Mouse (Mus musculus): ENCODE measurements around the gene Shf. TPM values are rescaled to one million over a fixed set of nuclear protein-coding genes. Genes with fewer than 3 reads are reported as not detected.

Shf gene
- polyA plus RNA-seq, 1 experiment from 2014 or later, result 1.7 TPM

GRCm38 (mm10) chr2:122325361-122325760 is 43.6 kb downstream of the Shf start:
- no peaks in the 10 kb centered on the region for H3K4me1 ChIP-seq (replicated peaks; ENCODE audit: control insufficient read depth, insufficient read depth)
- no peak for TF ChIP-seq EP300 (optimal IDR thresholded peaks at IDR 0.05)
- no peaks in the 10 kb centered on the region for H3K27me3 ChIP-seq (ENCODE audit: control insufficient read depth, insufficient read depth, low read length)
- no peak overlapping the region for H3K9ac ChIP-seq (ENCODE audit: low read length)
- no peaks in the 10 kb centered on the region for H3K9me3 ChIP-seq (ENCODE audit: control insufficient read depth, low read length)
- WGBS, result 50% methylated on average over 2 of the region's 2 CpGs
- no peaks in the 10 kb centered on the region for H3K36me3 ChIP-seq (ENCODE audit: control insufficient read depth, insufficient read depth, low read length)
- ATAC-seq (ENCODE audit: low FRiP score, low TSS enrichment), result no peak
- no peak overlapping the region for H3K27ac ChIP-seq (replicated peaks)
- DNase-seq (ENCODE audit: low spot score), result no peak
- H3K4me2 ChIP-seq (replicated peaks; ENCODE audit: low read depth), result no peak overlapping the region
- H3K4me3 ChIP-seq (ENCODE audit: low read depth, low read length), result no peak overlapping the region

DNA sequence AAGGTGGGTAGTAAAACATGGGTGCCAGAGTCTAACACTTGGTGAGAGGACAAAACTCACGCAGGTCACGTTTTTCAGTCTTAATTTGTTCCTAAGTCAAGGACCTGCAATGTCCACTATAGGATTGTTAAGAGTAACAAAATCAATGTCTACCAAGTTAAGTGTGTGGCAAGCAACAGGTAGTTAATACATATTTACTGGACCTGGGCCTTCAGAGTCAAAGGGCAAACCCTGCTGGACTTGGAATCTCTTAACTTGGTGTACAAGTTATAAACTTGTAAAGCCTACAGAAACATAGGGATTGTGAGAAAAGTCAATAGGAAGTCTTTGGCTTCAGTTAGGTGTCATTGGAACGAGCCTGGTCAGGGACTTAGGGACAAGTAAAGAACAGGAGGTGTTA is 44.4 kb downstream of the Shf start:
- no peak overlapping the region for H3K27ac ChIP-seq (replicated peaks)
- WGBS, result 74% methylated on average over 3 of the region's 3 CpGs
- no peaks in the 10 kb centered on the region for H3K9me3 ChIP-seq (ENCODE audit: control insufficient read depth, low read length)
- no peaks in the 10 kb centered on the region for H3K36me3 ChIP-seq (ENCODE audit: control insufficient read depth, insufficient read depth, low read length)
- DNase-seq (ENCODE audit: low spot score) (no peak), ATAC-seq (ENCODE audit: low FRiP score, low TSS enrichment) (no peak)
- H3K27me3 ChIP-seq (ENCODE audit: control insufficient read depth, insufficient read depth, low read length), result no peaks in the 10 kb centered on the region
- no peak overlapping the region for H3K4me3 ChIP-seq (ENCODE audit: low read depth, low read length)
- TF ChIP-seq CTCF (IDR thresholded peaks at IDR 0.05; ENCODE audit: low read depth), result no peak
- no peak for TF ChIP-seq EP300 (optimal IDR thresholded peaks at IDR 0.05)
- no peak overlapping the region for H3K9ac ChIP-seq (ENCODE audit: low read length)
- H3K4me1 ChIP-seq (replicated peaks; ENCODE audit: control insufficient read depth, insufficient read depth), result no peaks in the 10 kb centered on the region
- no peak overlapping the region for H3K4me2 ChIP-seq (replicated peaks; ENCODE audit: low read depth)

GRCm38 (mm10) chr2:122323960-122324359 is 45.0 kb downstream of the Shf start:
- ATAC-seq (ENCODE audit: low FRiP score, low TSS enrichment) (no peak), DNase-seq (ENCODE audit: low spot score) (no peak)
- no peaks in the 10 kb centered on the region for H3K36me3 ChIP-seq (ENCODE audit: control insufficient read depth, insufficient read depth, low read length)
- no peak for TF ChIP-seq EP300 (optimal IDR thresholded peaks at IDR 0.05)
- TF ChIP-seq CTCF (IDR thresholded peaks at IDR 0.05; ENCODE audit: low read depth), result no peak
- H3K27ac ChIP-seq (replicated peaks), result no peak overlapping the region
- 49% methylated on average over 3 of the region's 3 CpGs for WGBS
- no peaks in the 10 kb centered on the region for H3K4me1 ChIP-seq (replicated peaks; ENCODE audit: control insufficient read depth, insufficient read depth)
- H3K4me2 ChIP-seq (replicated peaks; ENCODE audit: low read depth), result no peak overlapping the region
- no peak overlapping the region for H3K4me3 ChIP-seq (ENCODE audit: low read depth, low read length)
- no peaks in the 10 kb centered on the region for H3K9me3 ChIP-seq (ENCODE audit: control insufficient read depth, low read length)
- no peak overlapping the region for H3K9ac ChIP-seq (ENCODE audit: low read length)
- no peaks in the 10 kb centered on the region for H3K27me3 ChIP-seq (ENCODE audit: control insufficient read depth, insufficient read depth, low read length)

GRCm38 (mm10) chr2:122317384-122317783 is 51.6 kb downstream of the Shf start:
- no peaks in the 10 kb centered on the region; the same call in 1 of the 2 replicates for H3K4me1 ChIP-seq (replicated peaks; ENCODE audit: control insufficient read depth, insufficient read depth)
- H3K36me3 ChIP-seq (ENCODE audit: control insufficient read depth, insufficient read depth, low read length), result no peaks in the 10 kb centered on the region
- no peak overlapping the region for H3K27ac ChIP-seq (replicated peaks)
- 59% methylated on average over 4 of the region's 4 CpGs for WGBS
- H3K9me3 ChIP-seq (ENCODE audit: control insufficient read depth, low read length), result no peaks in the 10 kb centered on the region
- H3K4me2 ChIP-seq (replicated peaks; ENCODE audit: low read depth), result no peak overlapping the region
- H3K4me3 ChIP-seq (ENCODE audit: low read depth, low read length), result no peak overlapping the region
- DNase-seq (ENCODE audit: low spot score) (no peak), ATAC-seq (ENCODE audit: low FRiP score, low TSS enrichment) (no peak)
- H3K9ac ChIP-seq (ENCODE audit: low read length), result no peak overlapping the region
- TF ChIP-seq CTCF (IDR thresholded peaks at IDR 0.05; ENCODE audit: low read depth) (no peak), EP300 (optimal IDR thresholded peaks at IDR 0.05) (no peak)
- H3K27me3 ChIP-seq (ENCODE audit: control insufficient read depth, insufficient read depth, low read length), result no peaks in the 10 kb centered on the region

DNA sequence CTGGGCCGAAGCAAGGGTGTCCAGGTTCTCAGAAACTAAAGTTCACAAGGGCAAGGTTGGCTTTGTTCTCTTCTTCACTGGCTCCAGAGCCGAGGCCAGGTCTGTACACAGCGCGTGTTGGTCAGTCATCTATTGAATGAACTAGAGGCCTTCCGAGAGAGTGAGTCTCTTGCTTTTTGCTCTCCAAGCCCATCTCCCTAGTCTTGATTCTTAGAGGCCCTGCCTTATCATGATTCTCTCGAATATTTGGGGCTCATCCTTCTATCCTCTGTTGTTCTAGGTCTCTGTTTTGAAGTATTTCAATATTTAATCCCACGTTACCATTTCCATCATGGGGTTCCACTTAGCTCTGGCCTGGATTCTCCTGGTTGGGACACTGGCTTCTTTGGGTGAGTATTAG is 53.6 kb downstream of the Shf start, which contains the start of gene Duox1:
TSS of gene Duox1 (plus strand) at position 301 of the 400 bp plus-strand sequence.
- Histone ChIP-seq H3K27ac (replicated peaks) (no peak within 1 kb of the TSS), H3K36me3 (ENCODE audit: control insufficient read depth, insufficient read depth, low read length) (no peaks in the 10 kb centered on the region), H3K9ac (ENCODE audit: low read length) (no peak within 1 kb of the TSS), H3K4me2 (replicated peaks; ENCODE audit: low read depth) (no peak within 1 kb of the TSS), H3K27me3 (ENCODE audit: control insufficient read depth, insufficient read depth, low read length) (no peaks in the 10 kb centered on the region), H3K4me1 (replicated peaks; ENCODE audit: control insufficient read depth, insufficient read depth) (no peaks in the 10 kb centered on the region; the same call in 1 of the 2 replicates), H3K9me3 (ENCODE audit: control insufficient read depth, low read length) (no peaks in the 10 kb centered on the region), H3K4me3 (ENCODE audit: low read depth, low read length) (no peak within 1 kb of the TSS)
- TF ChIP-seq CTCF (IDR thresholded peaks at IDR 0.05; ENCODE audit: low read depth) (no peak), EP300 (optimal IDR thresholded peaks at IDR 0.05) (no peak)
- no peak for ATAC-seq (ENCODE audit: low FRiP score, low TSS enrichment)
- 87% methylated on average over 7 of the region's 7 CpGs for WGBS
- DNase-seq (ENCODE audit: low spot score), result no peak

GRCm38 (mm10) chr2:122313536-122313935 is 55.4 kb downstream of the Shf start, which contains the start of gene Duoxa1:
Gene Duoxa1 (minus strand): TSS chr2:122313730.
- ATAC-seq (ENCODE audit: low FRiP score, low TSS enrichment), result peak; percentile 66
- peak within 1 kb of the TSS; percentile 36 for H3K4me3 ChIP-seq (ENCODE audit: low read depth, low read length)
- TF ChIP-seq CTCF (IDR thresholded peaks at IDR 0.05; ENCODE audit: low read depth) (no peak), EP300 (optimal IDR thresholded peaks at IDR 0.05) (no peak)
- DNase-seq (ENCODE audit: low spot score), result no peak
- peak within 1 kb of the TSS; percentile 51 for H3K9ac ChIP-seq (ENCODE audit: low read length)
- peak within 1 kb of the TSS; percentile 70 for H3K27ac ChIP-seq (replicated peaks)
- no peaks in the 10 kb centered on the region for H3K36me3 ChIP-seq (ENCODE audit: control insufficient read depth, insufficient read depth, low read length)
- no peaks in the 10 kb centered on the region for H3K27me3 ChIP-seq (ENCODE audit: control insufficient read depth, insufficient read depth, low read length)
- WGBS, result 2% methylated on average over 24 of the region's 24 CpGs
- no peaks in the 10 kb centered on the region; the same call in 1 of the 2 replicates for H3K4me1 ChIP-seq (replicated peaks; ENCODE audit: control insufficient read depth, insufficient read depth)
- H3K4me2 ChIP-seq (replicated peaks; ENCODE audit: low read depth), result peak within 1 kb of the TSS; percentile 56
- H3K9me3 ChIP-seq (ENCODE audit: control insufficient read depth, low read length), result no peaks in the 10 kb centered on the region

Measured in stomach, postnatal 0 days (tissue).